Mouse (Mus musculus): ENCODE measurements around the gene Fam120b. TPM values are rescaled to one million over a fixed set of nuclear protein-coding genes. Genes with fewer than 3 reads are reported as not detected.

Gene Fam120b
- total and polyA plus RNA-seq, 2 experiments = 5.8 to 13.4 TPM

DNA sequence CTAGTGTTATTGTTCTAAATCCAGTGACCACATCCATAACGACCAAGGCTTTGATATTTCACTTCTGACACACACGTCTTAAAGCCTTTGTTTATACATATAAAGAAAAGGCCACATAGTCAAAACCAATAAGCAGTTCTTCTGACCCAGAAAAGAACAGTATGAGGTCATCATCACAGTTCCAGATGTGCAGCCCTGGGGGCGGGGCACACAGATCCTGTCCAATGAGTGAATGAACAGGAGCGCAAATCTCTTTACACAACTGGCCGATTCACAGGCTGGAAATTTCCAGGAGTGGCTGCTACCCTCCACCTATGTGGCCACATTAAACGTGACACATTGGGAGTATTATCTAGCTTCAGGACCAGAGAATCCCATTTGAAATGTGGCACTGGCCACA lies 33.4 kb downstream of the Fam120b start:
- TF ChIP-seq CTCF (IDR thresholded peaks at IDR 0.05; ENCODE audit: low read depth, low read length) (no peak), POLR2A (IDR thresholded peaks at IDR 0.05; ENCODE audit: extremely low read depth, insufficient read depth, low read length) (no peak)
- Histone ChIP-seq H3K4me3 (ENCODE audit: insufficient read depth, low read depth, low read length) (no peak overlapping the region), H3K9ac (ENCODE audit: low read depth, low read length) (no peak overlapping the region), H3K4me1 (ENCODE audit: control insufficient read depth, insufficient read depth, low read length) (peaks cover 34% of the 10 kb centered on the region), H3K79me2 (ENCODE audit: control insufficient read depth, insufficient read depth, low read length) (peaks cover 3% of the 10 kb centered on the region; the same call in 1 of the 2 replicates), H3K27ac (replicated peaks; ENCODE audit: insufficient read depth, low read depth, low read length) (peak overlapping the region; percentile 82), H3K27me3 (ENCODE audit: control insufficient read depth, insufficient read depth, low read length) (no peaks in the 10 kb centered on the region), H3K36me3 (ENCODE audit: control insufficient read depth, insufficient read depth, low read length) (peaks cover 20% of the 10 kb centered on the region)
- WGBS = 75% methylated on average over 6 of the region's 6 CpGs
- peak; percentile 32 for DNase-seq (ENCODE audit: extremely low read depth, low read depth, low spot score)

DNA sequence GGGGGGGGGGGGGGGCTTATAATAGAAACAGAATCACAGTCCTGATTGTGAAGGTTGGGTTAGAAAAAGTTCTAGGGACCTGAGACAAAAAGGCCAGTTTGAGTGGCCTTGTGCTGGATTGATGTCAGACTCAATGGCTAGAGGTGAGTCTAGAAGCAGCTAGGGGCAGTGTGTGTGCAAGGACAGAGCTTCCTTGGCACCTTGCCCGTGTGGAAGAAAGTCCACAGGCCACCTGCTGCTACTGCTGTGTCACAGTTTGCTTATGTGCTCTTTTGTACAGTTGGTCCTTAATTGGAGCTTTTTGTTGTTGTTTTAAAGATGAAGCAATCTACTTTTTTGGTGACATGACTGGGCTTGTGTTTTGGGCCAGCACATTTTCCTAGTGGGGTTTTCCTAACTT lies 33.9 kb downstream of the Fam120b start:
- TF ChIP-seq CTCF (IDR thresholded peaks at IDR 0.05; ENCODE audit: low read depth, low read length) (peak; percentile 40), POLR2A (IDR thresholded peaks at IDR 0.05; ENCODE audit: extremely low read depth, insufficient read depth, low read length) (no peak)
- Histone ChIP-seq H3K4me1 (ENCODE audit: control insufficient read depth, insufficient read depth, low read length) (peaks cover 34% of the 10 kb centered on the region), H3K79me2 (ENCODE audit: control insufficient read depth, insufficient read depth, low read length) (peaks cover 3% of the 10 kb centered on the region; the same call in 1 of the 2 replicates), H3K27ac (replicated peaks; ENCODE audit: insufficient read depth, low read depth, low read length) (no peak overlapping the region; the same call in 1 of the 2 replicates), H3K9ac (ENCODE audit: low read depth, low read length) (no peak overlapping the region), H3K36me3 (ENCODE audit: control insufficient read depth, insufficient read depth, low read length) (peaks cover 19% of the 10 kb centered on the region), H3K4me3 (ENCODE audit: insufficient read depth, low read depth, low read length) (no peak overlapping the region), H3K27me3 (ENCODE audit: control insufficient read depth, insufficient read depth, low read length) (no peaks in the 10 kb centered on the region)
- 14% methylated on average over 1 of the region's 1 CpGs for WGBS
- peak; percentile 99 for DNase-seq (ENCODE audit: extremely low read depth, low read depth, low spot score)

DNA sequence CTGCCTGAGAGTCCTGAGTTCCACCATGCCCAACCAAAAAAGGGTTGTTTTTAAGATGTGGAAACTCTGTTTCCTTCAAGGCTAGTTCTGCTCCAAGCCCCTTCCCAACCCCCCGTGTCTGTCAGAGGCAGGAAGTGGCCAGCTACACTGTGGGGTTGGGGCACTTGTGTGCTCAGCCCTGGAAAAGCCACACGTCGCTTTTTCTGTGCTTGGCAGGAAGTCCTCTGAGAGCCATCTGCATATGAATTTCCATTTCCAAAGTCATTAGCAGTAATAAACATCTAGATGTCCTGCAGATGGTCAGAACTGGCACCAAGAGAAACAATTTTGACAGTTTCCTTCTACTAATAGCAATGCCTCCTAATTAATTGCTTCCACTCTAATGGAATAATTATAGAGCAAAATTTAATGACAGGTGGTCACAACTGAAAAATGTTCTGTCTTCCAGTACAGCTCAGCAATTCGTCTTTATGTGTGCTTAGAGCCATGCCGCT lies 35.1 kb downstream of the Fam120b start:
- H3K27ac ChIP-seq (replicated peaks; ENCODE audit: insufficient read depth, low read depth, low read length) = peak overlapping the region; percentile 95
- TF ChIP-seq CTCF (IDR thresholded peaks at IDR 0.05; ENCODE audit: low read depth, low read length) = no peak
- TF ChIP-seq POLR2A (IDR thresholded peaks at IDR 0.05; ENCODE audit: extremely low read depth, insufficient read depth, low read length) = no peak
- 60% methylated on average over 5 of the region's 5 CpGs for WGBS

DNA sequence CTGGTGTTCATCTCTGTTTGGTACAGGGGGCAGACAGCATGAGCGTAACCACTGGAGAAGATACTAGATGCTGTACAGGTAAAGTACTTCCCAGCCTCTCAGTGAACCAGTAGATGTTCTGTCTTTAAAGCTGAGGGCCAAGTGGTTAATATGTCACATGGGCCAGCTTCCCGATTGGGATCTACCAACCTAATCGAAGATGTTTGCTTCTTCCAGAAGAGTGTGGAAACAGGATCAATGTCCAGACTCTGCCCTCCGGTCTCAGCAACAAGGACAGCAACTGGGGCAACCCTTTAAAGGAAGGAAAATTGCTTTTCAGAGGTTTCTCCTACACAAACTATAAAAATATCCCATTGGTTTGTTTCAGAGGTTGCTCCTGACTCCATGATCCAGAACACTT lies 35.5 kb downstream of the Fam120b start:
- peaks cover 37% of the 10 kb centered on the region for H3K4me1 ChIP-seq (ENCODE audit: control insufficient read depth, insufficient read depth, low read length)
- peaks cover 3% of the 10 kb centered on the region; the same call in 1 of the 2 replicates for H3K79me2 ChIP-seq (ENCODE audit: control insufficient read depth, insufficient read depth, low read length)
- H3K27ac ChIP-seq (replicated peaks; ENCODE audit: insufficient read depth, low read depth, low read length) = peak overlapping the region; percentile 95
- H3K36me3 ChIP-seq (ENCODE audit: control insufficient read depth, insufficient read depth, low read length) = peaks cover 17% of the 10 kb centered on the region
- no peak overlapping the region for H3K4me3 ChIP-seq (ENCODE audit: insufficient read depth, low read depth, low read length)
- peak overlapping the region; percentile 43; the same call in 1 of the 2 replicates for H3K9ac ChIP-seq (ENCODE audit: low read depth, low read length)
- 24% methylated on average over 4 of the region's 4 CpGs for WGBS
- no peaks in the 10 kb centered on the region for H3K27me3 ChIP-seq (ENCODE audit: control insufficient read depth, insufficient read depth, low read length)
- TF ChIP-seq POLR2A (IDR thresholded peaks at IDR 0.05; ENCODE audit: extremely low read depth, insufficient read depth, low read length) (no peak), CTCF (IDR thresholded peaks at IDR 0.05; ENCODE audit: low read depth, low read length) (no peak)
- DNase-seq (ENCODE audit: extremely low read depth, low read depth, low spot score) = peak; percentile 97

More for the DNA sequence above, 35.1 kb downstream of the Fam120b start:
- Histone ChIP-seq H3K4me3 (ENCODE audit: insufficient read depth, low read depth, low read length) (no peak overlapping the region), H3K79me2 (ENCODE audit: control insufficient read depth, insufficient read depth, low read length) (peaks cover 3% of the 10 kb centered on the region; the same call in 1 of the 2 replicates), H3K9ac (ENCODE audit: low read depth, low read length) (peak overlapping the region; percentile 43; the same call in 1 of the 2 replicates), H3K4me1 (ENCODE audit: control insufficient read depth, insufficient read depth, low read length) (peaks cover 37% of the 10 kb centered on the region), H3K27me3 (ENCODE audit: control insufficient read depth, insufficient read depth, low read length) (no peaks in the 10 kb centered on the region), H3K36me3 (ENCODE audit: control insufficient read depth, insufficient read depth, low read length) (peaks cover 17% of the 10 kb centered on the region)
- DNase-seq (ENCODE audit: extremely low read depth, low read depth, low spot score) = no peak

DNA sequence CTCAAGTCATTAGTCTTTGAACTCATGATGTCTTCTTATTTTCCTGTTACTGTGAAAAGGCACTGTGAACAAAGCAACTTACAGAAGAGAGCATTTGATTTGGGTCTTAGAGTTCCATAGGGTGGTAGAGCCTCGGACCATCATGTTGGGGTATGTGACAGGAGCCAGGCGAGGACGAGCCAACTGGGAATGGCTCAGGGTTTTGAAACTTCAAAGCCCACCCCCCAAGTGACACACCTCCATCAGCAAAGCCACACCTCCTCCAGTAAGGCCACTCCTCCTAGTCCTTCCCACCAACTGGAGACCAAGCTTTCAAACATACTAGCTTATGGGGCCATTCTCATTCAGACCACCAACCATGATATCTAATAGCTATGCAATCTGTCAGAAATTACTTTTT lies 36.0 kb downstream of the Fam120b start:
- 36% methylated on average over 3 of the region's 3 CpGs for WGBS
- Histone ChIP-seq H3K9ac (ENCODE audit: low read depth, low read length) (no peak overlapping the region), H3K27me3 (ENCODE audit: control insufficient read depth, insufficient read depth, low read length) (no peaks in the 10 kb centered on the region), H3K4me3 (ENCODE audit: insufficient read depth, low read depth, low read length) (no peak overlapping the region), H3K79me2 (ENCODE audit: control insufficient read depth, insufficient read depth, low read length) (peaks cover 3% of the 10 kb centered on the region; the same call in 1 of the 2 replicates), H3K27ac (replicated peaks; ENCODE audit: insufficient read depth, low read depth, low read length) (peak overlapping the region; percentile 95), H3K4me1 (ENCODE audit: control insufficient read depth, insufficient read depth, low read length) (peaks cover 34% of the 10 kb centered on the region), H3K36me3 (ENCODE audit: control insufficient read depth, insufficient read depth, low read length) (peaks cover 14% of the 10 kb centered on the region)
- TF ChIP-seq CTCF (IDR thresholded peaks at IDR 0.05; ENCODE audit: low read depth, low read length) (no peak), POLR2A (IDR thresholded peaks at IDR 0.05; ENCODE audit: extremely low read depth, insufficient read depth, low read length) (0 out of 2 replicates have a peak, but pooled peaks have one; percentile 14)
- DNase-seq (ENCODE audit: extremely low read depth, low read depth, low spot score) = peak; percentile 82

DNA sequence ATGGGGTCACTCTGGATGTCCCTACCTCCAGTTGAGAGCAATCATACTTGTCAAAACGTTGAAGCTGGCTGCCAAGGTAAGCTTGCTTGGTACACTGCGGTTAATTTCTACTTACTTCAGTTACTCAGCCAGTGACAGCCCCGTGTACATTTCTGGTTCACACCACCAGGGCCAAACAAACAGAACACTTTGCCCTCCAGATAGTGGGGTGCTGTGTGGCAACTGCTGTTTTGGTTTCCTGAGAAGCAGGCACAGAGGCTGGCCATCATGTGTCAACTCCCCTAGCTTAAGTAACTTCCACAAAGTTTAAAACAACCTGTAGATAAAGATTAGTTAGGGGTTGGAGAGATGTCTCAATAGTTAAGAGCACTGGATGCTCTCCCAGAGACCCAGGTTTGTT lies 38.7 kb downstream of the Fam120b start:
- TF ChIP-seq POLR2A (IDR thresholded peaks at IDR 0.05; ENCODE audit: extremely low read depth, insufficient read depth, low read length) = no peak
- no peak for TF ChIP-seq CTCF (IDR thresholded peaks at IDR 0.05; ENCODE audit: low read depth, low read length)
- H3K79me2 ChIP-seq (ENCODE audit: control insufficient read depth, insufficient read depth, low read length) = no peaks in the 10 kb centered on the region
- DNase-seq (ENCODE audit: extremely low read depth, low read depth, low spot score) = peak; percentile 99
- peaks cover 25% of the 10 kb centered on the region for H3K4me1 ChIP-seq (ENCODE audit: control insufficient read depth, insufficient read depth, low read length)
- H3K4me3 ChIP-seq (ENCODE audit: insufficient read depth, low read depth, low read length) = peak overlapping the region; percentile 38
- peak overlapping the region; percentile 64 for H3K9ac ChIP-seq (ENCODE audit: low read depth, low read length)
- peak overlapping the region; percentile 94 for H3K27ac ChIP-seq (replicated peaks; ENCODE audit: insufficient read depth, low read depth, low read length)
- 26% methylated on average over 3 of the region's 3 CpGs for WGBS
- peaks cover 8% of the 10 kb centered on the region for H3K36me3 ChIP-seq (ENCODE audit: control insufficient read depth, insufficient read depth, low read length)
- no peaks in the 10 kb centered on the region for H3K27me3 ChIP-seq (ENCODE audit: control insufficient read depth, insufficient read depth, low read length)

Measured in liver, adult 2 months (tissue).